In the genomic region with DNA sequence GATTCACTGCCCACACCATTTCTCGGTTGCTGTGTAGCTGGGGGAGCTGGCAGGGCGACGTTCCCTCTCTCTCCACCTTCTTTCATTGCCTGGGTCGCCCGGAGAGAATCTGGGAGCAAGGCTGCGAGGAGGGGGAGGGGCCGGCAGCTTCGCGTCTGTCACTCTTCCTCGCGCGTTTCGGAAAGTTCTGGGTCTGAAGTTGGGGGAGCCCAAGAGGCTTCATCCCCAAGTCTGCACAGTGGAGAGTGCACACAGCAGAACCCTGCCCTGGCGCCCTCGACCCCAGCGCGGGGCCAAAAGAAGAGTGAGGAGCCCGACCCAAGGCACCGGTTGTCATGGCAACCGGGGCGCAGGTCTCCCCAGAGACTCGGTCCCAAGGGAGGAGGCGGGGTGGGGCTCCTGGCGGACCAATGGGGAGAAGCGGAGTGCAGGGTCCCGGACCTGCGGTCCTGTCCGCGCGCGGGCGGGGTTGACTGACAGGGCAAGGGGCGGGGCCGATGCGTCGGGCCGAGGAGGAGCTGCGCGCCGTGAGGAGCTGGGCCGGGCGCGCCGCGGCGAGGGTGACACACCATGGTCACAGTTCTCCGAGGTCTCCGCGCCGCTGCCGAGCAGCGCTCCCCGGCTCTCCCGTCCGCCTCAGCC, we compare ENCODE assay signal across 8 mouse cellular contexts. TPM values are rescaled to one million over a fixed set of nuclear protein-coding genes. Genes with fewer than 3 reads are reported as not detected.
DNase-seq lines count a peak whose midpoint lies in the region; ATAC-seq and TF ChIP-seq lines count a peak whose summit lies in the region.

A gene (plus strand): TSS at position 515 of the 642 bp plus-strand sequence.

- peak within 1 kb of the TSS; percentile 67 for H3K4me3 ChIP-seq in hindbrain, postnatal 0 days (ENCODE audit: low read length)
- peak within 1 kb of the TSS; percentile 77 for H3K4me3 ChIP-seq in left cerebral cortex, adult 2 months

- no peaks in the 10 kb centered on the region for H3K9me3 ChIP-seq in hindbrain, postnatal 0 days (ENCODE audit: low read length)

- TF ChIP-seq CTCF in hindbrain, postnatal 0 days (IDR thresholded peaks at IDR 0.05; ENCODE audit: low read depth), result no peak
- TF ChIP-seq CTCF in left cerebral cortex, adult 2 months (IDR thresholded peaks at IDR 0.05), result no peak

- H3K27me3 ChIP-seq in hindbrain, postnatal 0 days (ENCODE audit: insufficient read depth, low read length), result no peaks in the 10 kb centered on the region

- H3K27ac ChIP-seq in hindbrain, postnatal 0 days, result peak within 1 kb of the TSS; percentile 66
- peak within 1 kb of the TSS; percentile 54 for H3K27ac ChIP-seq in left cerebral cortex, adult 2 months

- peak within 1 kb of the TSS; percentile 60 for H3K9ac ChIP-seq in hindbrain, postnatal 0 days (replicated peaks; ENCODE audit: low read length)

- 0 out of 2 replicates have a peak, but pooled peaks cover 3% of the 10 kb centered on the region for H3K4me1 ChIP-seq in hindbrain, postnatal 0 days (ENCODE audit: insufficient read depth, low read length)

- intact Hi-C loops in left cerebral cortex, adult 2 months (cut with DNase I), result no loop called here

- WGBS in hindbrain, postnatal 0 days, result 1% methylated on average over 43 of the region's 55 CpGs

- H3K36me3 ChIP-seq in hindbrain, postnatal 0 days (ENCODE audit: insufficient read depth, low read length), result no peaks in the 10 kb centered on the region

- DNase-seq in adipocyte (ENCODE audit: low spot score), result peak; percentile 34
- peak; percentile 74 to 86 for DNase-seq in gastrocnemius, adult 8-10 months (ENCODE audit: low spot score in 2 of 2)
- peak; percentile 91 for DNase-seq in hindbrain, postnatal 0 days (ENCODE audit: low spot score)
- peak; percentile 85 to 91 for DNase-seq in left cerebral cortex, adult 2 months (ENCODE audit: extremely low spot score in 1 of 2, low spot score in 2 of 2)
- peak; percentile 86 for DNase-seq in right cerebral cortex, postnatal 14 days
- DNase-seq in urinary bladder, postnatal 25 days (ENCODE audit: low spot score), result peak; percentile 93

- ATAC-seq in common myeloid progenitor, adult 5-6 weeks (replicated peaks; ENCODE audit: low read depth, poor library complexity, severe bottlenecking), result peak; percentile 88
- ATAC-seq in hindbrain, postnatal 0 days, result peak; percentile 98
- peak; percentile 91 for ATAC-seq in megakaryocyte, adult 5-6 weeks (ENCODE audit: poor library complexity, severe bottlenecking)

- peak within 1 kb of the TSS; percentile 87 for H3K4me2 ChIP-seq in hindbrain, postnatal 0 days (ENCODE audit: low read depth, low read length)

RNA-seq across cellular contexts. Expression of the gene that starts here (rescaled TPM):
- total RNA-seq in common myeloid progenitor, adult 5-6 weeks (2017), result 1.4 and 2.4 TPM in 2 replicates
- total RNA-seq in gastrocnemius, adult 8-10 months (2022), result 1 to 10 TPM in 3 of 4 experiments, under 1 TPM in 1; 0.90 to 1.9 (median 1.4) TPM
- 12.9 and 13.7 TPM in 2 replicates for total RNA-seq in hindbrain, postnatal 0 days (2014; rRNA removed)
- polyA plus RNA-seq in hindbrain, postnatal 0 days (2015; fragmentation: Nextera tagmentation; extraction: Ambion mirVana), result 2.8 TPM in 2 replicates
- total RNA-seq in left cerebral cortex, adult 2 months (2021), result 10 to 100 TPM in 1 of 2 experiments, 1 to 10 TPM in 1; 9.6 to 10.5 TPM
- total RNA-seq in megakaryocyte, adult 5-6 weeks (2015), result 0.09 and 0.23 TPM in 2 replicates
- 0.04 and 0.33 TPM in 2 replicates for total RNA-seq in megakaryocyte, adult 5-6 weeks (2017)

Comparison
In these comparisons a context has a peak if more than half of its experiments do, and no peak if none do; other contexts are left out.
1. Peak in every context shown above with its lines: DNase-seq, ATAC-seq, H3K4me3 ChIP-seq and H3K27ac ChIP-seq.
2. Peak in ATAC-seq in megakaryocyte, adult 5-6 weeks; RNA of the gene not detected or under 1 TPM.
3. DNase-seq: peak in every context shown above with its lines; median percentile 93 in urinary bladder, postnatal 25 days; 91 in hindbrain, postnatal 0 days; 88 in left cerebral cortex, adult 2 months; 86 in right cerebral cortex, postnatal 14 days; 80 in gastrocnemius, adult 8-10 months; 34 in adipocyte.